Mouse (Mus musculus) frontal cortex, adult 2 months (tissue): ENCODE measurements at regions not wholly inside any gene's neighbourhood (a gene's known extent, or its start where the extent isn't known, plus 50 kb on each side); places are given as distances from the start of the nearest gene placed in this dataset.
A peak's percentile ranks its signal among the peaks of the same experiment; 100 is the strongest.
"Not testable (repeated sequence)": the region's sequence is repeated elsewhere in the genome, so short reads cannot be mapped to it uniquely, and the experiment has no call there.

ENCODE experiments used
- DNase-seq, 2 experiments: peaks; one replicate each; pipeline ENCODE4 v3.0.0; 2022; ENCODE audit warnings: low spot score in 1 of 2; ENCODE audit errors: extremely low spot score in 1 of 2

DNA sequence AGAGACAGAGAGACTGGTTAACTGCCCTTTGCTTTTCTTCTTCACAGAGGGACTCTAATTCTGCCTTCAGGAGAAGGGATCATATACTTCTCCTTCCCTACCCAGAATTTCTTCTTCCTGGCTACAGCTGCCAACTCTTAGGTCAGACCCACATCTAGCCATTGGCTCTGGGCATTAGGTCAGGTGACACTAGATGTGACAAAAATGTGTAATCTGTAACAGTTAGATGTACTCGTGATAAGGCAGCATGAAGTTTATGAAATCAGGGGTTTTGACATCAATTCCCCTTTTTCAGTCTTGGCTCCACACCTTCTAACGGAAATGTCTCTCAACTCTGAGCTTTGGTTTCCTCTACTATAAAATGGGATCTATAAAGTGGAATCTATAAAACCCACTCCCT is 428.4 kb downstream of the Bmper start:
- DNase-seq: no peak

DNA sequence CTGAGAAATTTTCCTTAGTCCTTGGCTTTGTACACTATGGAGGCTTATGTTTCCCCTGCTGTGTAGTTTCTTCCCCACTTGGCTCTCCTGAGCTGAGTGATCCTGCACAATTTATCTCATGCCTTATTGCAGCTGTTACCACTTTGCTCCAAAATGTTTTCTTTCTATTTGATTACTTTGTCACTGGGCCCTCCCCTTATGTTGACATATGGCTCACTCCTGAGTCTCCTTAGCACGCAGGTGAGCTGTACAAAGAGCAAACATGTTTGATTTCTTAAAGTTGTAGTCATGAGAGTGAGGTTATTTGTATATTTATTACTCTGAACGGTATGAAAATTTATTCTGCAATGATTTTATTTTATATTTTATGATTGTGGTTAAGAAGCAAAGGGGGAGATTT is 430.2 kb downstream of the Bmper start:
- no peak for DNase-seq

DNA sequence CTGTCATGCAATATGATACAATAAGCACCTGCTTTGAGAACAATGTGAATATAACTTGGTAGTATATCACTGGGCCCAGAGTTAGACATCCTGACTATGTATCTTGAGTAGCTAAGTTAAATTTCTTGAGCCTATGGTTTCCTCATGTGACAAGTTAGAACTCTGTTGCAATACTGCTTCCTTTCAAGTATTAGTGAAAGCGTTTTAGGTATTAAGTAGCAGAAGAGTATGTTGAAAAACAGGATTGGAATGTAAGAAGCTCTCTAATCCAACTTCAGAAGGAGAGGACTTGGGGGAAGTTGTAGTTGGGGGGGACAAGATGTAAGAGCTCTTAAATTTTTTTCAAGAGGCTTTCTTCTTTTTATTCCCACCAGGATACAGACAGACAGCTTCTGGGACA is 431.9 kb downstream of the Bmper start:
- no peak for DNase-seq

DNA sequence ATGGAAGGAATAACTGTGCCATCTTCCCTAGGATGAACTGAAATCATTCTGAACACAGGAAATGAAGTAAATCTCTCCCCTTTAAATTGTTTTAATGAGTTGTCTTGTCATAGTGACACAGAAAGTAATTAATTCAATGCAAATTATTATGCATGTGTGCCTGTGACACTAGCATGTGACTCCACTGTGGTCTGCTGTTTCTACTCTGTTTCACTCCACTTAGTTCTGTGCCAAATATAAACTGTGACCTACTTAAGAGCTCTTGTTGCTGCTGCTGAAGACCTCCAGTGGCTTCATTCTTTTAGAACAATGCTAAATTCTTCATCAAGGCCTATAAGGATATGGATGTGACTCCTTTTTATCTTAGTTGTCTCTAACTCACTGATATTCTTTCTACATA is 431.8 kb upstream of the Npsr1 start:
- DNase-seq: no peak

DNA sequence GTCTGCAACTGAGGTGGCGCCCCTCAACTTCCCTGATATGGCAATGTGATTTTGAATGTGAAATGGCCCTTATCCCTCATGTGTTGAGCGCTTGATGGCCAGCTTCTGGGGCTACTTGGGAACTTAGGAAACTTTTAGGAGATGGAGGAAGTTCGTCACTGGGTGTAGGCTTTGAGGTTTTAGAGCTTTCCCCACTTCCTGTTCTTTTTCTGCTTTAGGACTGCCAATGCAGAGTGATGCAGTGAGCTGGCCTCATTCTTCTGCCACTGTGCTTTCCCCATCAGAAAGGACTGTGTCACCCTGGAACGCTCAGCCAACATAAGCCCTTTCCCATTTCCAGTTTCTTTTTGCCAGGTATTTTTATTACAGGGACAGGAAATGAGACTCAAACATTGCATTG is 428.6 kb upstream of the Npsr1 start:
- DNase-seq: no peak

DNA sequence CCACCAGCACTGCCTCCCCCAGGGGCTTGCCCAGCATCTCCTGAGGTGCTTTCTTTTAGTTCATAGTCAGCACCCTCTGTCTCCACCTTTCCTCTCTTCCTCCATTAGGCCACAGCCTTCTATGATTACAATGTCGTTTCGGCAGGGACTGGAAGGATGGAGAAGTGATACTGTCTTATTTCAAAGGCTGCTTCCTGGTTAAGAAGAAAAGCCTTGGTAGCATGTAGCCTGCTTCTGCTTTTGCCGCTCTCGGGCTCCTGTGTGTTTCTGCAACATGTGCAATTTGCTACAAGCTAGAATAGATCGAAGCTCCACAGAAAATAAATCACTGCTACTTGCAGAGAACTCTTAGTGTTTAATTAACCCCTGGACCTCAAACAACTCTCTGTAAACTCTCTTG is 427.2 kb upstream of the Npsr1 start:
- DNase-seq: no peak

DNA sequence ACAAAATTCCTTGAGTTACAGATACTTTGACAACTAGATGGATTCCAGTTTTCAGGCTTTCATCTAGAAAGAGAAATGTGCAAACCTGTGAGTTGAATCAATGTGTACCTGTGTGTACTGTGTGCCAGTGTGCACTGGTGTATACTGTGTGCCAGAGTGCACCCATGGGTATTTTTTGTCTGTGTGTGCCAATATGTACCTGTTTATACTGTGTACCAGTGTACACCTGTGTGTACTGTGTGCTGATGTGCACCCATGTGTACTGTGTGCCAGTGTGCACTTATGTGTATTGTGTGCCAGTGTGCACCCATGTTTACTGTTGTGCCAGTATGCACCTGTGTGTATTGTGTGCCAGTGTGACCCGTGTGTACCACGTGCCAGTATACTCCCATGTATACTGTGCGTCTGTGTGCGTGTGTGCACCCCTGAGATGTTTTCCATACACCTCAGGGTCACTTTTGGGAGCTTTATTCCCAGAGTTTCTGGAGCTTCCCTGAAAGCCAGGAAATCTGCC is 424.4 kb upstream of the Npsr1 start:
- no peak for DNase-seq

DNA sequence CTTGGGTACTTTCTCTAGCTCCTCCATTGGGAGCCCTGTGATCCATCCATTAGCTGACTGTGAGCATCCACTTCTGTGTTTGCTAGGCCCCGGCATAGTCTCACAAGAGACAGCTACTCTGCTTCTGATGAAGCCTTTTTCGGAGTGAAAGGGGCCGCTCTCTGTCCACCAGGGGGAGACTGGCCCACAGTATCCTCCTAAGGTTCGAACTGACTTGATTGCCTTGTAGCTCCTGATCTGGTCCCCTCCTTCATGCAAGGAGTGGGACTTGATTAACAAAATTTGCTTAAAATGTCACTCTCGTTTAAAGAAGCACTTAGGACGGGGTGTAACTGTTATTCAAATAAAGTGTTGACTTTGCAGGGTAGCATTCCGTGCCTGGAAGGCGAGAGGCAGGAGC is 423.0 kb upstream of the Npsr1 start:
- DNase-seq: no peak

DNA sequence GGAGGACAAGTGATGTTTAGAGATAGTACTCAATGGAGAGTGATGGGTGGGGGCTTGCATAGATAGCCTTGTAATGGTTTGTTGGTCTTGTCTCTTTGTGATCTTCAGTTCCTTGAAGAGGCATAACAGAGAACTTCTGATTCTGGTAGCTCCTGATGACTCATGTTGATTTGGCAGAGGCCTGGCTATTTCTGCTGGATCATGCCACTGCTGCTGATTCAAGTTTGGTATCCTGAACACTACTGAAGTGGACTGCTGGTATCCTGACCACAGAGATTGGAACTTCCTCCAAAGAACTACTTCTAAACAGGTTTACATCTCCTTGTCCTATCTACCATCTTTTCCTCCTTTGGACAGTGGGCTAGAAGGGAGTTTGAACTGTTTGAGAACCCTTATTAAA is 408.3 kb upstream of the Npsr1 start:
- DNase-seq: no peak

DNA sequence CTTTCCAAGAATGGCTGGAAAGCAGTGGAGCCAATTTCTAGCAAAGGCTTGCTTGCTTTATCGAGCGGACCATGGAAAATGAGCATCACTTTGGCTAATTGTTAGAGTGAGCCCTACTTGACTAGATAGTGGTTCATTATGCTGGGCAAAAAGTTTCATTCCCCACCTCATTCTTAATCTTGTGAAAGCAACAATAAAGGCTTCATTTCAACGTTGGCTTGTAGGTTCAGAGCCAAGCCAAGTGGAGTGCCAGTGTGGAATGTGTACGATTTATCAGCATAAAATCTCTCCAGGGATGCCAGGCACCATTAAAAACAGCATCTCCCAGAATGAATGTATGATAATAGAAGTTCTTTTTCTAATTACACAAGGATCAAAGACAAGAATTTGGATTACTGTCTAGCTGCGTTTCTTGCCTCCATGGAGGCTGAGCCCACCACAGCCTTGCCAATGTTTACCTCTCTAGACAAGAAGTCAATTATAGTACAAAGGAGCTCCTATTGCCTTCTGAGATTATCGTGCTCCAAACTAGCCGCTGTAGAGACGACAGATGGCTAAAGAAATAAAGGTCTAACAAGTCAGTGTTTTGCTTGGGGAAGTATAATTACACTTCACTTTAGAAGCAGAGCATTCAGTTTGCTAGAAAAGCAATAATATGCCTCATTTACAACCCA is 404.9 kb upstream of the Npsr1 start:
- DNase-seq: no peak

DNA sequence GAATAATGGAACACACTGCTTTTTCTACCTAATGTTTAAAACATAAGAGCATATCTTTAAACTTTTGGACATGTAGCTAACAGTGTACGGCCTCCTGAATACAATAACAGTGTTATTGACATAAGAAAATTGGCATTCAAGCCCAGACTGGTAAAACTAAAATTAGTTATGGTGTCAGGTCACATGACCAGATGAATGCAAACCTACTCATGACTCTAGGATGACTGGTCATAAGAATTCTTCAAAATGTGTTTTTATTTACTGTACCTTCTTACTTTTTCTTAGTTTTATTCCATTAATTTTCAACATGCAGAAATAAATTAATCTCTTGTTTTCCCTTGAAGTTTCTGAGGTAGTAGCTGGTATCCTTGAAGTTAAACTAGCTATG is 404.4 kb upstream of the Npsr1 start:
- DNase-seq: no peak

DNA sequence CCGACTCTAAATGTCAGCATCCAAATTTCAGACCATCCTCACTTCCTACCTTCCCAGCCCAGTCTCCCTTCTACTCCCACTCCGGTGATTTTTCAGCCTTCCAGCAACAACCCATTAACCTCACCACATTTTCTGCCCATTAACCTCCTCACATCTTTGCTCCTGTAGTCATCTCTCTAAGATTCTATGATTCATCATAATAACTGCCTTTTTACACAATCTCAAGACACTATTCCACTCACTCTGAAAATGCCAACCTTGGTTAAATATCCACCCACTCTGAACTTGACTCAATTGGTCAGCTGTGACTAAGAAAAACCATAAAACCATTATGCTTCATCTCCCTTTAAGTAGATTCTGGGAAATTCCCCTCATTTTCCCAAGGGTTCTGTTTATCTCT is 403.3 kb upstream of the Npsr1 start:
- DNase-seq: no peak

DNA sequence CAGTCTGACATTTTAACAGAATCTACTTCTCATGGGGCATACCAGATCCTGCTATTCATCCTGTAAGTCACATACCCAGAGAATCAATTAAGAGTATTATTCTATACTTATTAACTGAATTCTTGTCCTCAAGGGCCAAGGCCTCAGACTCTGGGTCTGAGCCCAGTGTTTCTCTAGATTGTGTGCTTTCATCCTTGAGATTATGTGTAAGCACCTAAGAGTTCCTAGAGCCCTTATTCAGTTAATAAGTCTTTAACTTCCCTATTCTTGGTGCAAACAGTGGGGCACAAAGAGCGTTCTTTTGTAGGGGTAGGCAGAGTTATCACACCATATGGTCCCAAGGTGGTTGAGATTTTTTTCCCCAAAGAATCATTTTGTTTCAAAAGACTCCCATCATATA is 397.2 kb upstream of the Npsr1 start:
- no peak for DNase-seq

DNA sequence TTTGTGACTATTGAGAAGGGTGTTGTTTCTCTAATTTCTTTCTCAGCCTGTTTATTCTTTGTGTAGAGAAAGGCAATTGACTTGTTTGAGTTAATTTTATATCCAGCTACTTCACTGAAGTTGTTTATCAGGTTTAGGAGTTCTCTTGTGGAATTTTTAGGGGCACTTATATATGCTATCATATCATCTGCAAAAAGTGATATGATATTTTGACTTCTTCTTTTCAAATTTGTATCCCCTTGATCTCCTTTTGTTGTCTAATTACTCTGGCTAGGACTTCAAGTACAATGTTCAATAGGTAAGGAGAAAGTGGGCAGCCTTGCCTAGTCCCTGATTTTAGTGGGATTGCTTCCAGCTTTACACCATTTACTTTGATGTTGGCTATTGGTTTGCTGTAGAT is 380.2 kb upstream of the Npsr1 start:
- not testable (repeated sequence) for DNase-seq

DNA sequence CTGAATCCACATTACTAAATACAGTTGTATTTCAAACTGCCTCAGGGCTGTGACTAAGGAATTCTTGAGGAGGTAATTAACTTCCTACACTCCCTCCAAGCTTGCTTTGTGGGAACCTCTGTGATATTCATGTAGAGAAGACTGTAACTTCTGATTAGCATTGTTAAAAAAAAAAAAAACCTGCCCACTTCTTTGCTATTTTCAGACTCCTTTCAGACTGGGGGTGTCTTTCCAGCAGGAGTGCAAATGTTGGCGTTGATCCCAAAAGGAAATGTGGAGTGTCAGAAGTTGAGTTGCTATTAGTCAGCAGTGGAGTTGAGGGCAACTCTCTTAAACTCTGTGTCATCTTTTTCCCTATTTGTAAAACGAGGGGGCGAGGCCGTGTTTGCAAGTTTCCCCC is 369.0 kb upstream of the Npsr1 start:
- peak; percentile 76 to 85 for DNase-seq

DNA sequence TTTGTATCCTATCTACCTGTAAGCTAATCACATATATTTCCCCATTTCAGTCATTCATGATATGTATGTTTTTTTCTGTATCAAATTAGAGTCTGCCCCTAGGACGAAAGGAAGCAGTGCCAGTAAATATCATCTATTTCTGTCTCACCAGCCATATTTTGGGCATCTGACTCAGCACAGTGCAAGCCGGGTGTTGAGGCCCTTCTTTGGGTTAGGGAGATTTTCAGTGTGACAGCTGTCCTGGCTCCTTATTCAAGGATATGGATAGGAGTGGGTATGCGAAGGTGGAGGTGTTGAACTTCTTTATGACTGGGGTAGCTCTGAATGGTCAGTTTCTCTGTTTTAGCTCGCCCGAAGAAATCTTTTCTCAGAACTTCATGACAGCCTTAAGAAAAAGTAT is 345.3 kb upstream of the Npsr1 start:
- peak in 1 of 2 experiments; percentile 60 for DNase-seq

DNA sequence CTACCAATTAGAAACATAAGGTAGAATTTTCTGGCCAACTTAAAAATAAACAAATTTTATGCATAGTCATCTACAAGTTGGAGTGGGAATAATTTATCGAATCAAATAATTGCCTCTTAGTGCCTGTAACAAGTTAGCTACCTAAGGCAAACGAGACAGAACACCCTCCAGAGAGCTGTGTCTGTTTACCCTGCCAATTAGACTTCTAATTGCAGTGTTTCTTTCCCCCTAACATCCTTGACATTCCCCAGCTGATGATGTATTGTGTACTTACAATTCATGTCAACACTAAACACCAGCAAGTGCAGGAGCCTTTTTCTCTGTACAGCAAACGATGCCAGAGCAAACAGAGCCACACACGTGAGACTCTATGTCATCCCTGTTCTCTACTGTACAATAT is 311.1 kb upstream of the Npsr1 start:
- no peak for DNase-seq
